Mouse (Mus musculus) adrenal gland, adult 2 months (tissue): Measurements from ENCODE around the gene Pold4. TPM values are rescaled to one million over a fixed set of nuclear protein-coding genes. Genes with fewer than 3 reads are reported as not detected.
"Not testable (repeated sequence)": the region's sequence is repeated elsewhere in the genome, so short reads cannot be mapped to it uniquely, and the experiment has no call there.

Experiments
- DNase-seq: peaks from one replicate; pipeline ENCODE4 v3.0.0; 2021
- polyA plus RNA-seq: library from polyadenylated mRNA; depleted of rRNA; stranded (reverse); fragments of >200 nt; gene quantifications from 2 replicates; pipeline ENCODE4 v1.2.3, GENCODE M21; 2012
- total RNA-seq, 2 experiments: library from RNA; stranded (reverse); gene quantifications; 2 replicates each; pipeline ENCODE4 v1.2.3; 2021

Gene Pold4
- total and polyA plus RNA-seq, 3 experiments, result 41.9 to 112 (median 52.3) TPM

GRCm38 (mm10) chr19:4227894-4228678, 3.6 kb upstream of the Pold4 start:
- DNase-seq, result peak; percentile 79

- DNase-seq, result no peak
Measured at GRCm38 (mm10) chr19:4228891-4229290, 2.8 kb upstream of the Pold4 start.

GRCm38 (mm10) chr19:4229451-4230076, 2.1 kb upstream of the Pold4 start:
- peak; percentile 29 for DNase-seq

GRCm38 (mm10) chr19:4230415-4230814, 1.3 kb upstream of the Pold4 start:
- DNase-seq, result peak; percentile 86

GRCm38 (mm10) chr19:4232186-4232572, 480 bp downstream of the Pold4 start:
- no peak for DNase-seq

GRCm38 (mm10) chr19:4232651-4233050, 952 bp downstream of the Pold4 start:
- DNase-seq, result no peak

- DNase-seq, result no peak
Measured at GRCm38 (mm10) chr19:4234548-4234947, 2.8 kb downstream of the Pold4 start.

- DNase-seq, result no peak
Measured at GRCm38 (mm10) chr19:4240247-4240668, 8.6 kb downstream of the Pold4 start.

GRCm38 (mm10) chr19:4242416-4242815, 10.7 kb downstream of the Pold4 start:
- no peak for DNase-seq

- no peak for DNase-seq
Measured at GRCm38 (mm10) chr19:4244775-4245174, 13.1 kb downstream of the Pold4 start.

GRCm38 (mm10) chr19:4247010-4247409, 15.3 kb downstream of the Pold4 start:
- no peak for DNase-seq

GRCm38 (mm10) chr19:4248683-4249082, 17.0 kb downstream of the Pold4 start:
- not testable (repeated sequence) for DNase-seq

- no peak for DNase-seq
Measured at GRCm38 (mm10) chr19:4254230-4254629, 22.5 kb downstream of the Pold4 start.

GRCm38 (mm10) chr19:4255583-4256162, 24.0 kb downstream of the Pold4 start:
- DNase-seq, result no peak

GRCm38 (mm10) chr19:4257216-4257896, 25.7 kb downstream of the Pold4 start:
- peak; percentile 94 for DNase-seq

- no peak for DNase-seq
Measured at GRCm38 (mm10) chr19:4257897-4258252, 26.2 kb downstream of the Pold4 start.

GRCm38 (mm10) chr19:4261038-4261698, 29.5 kb downstream of the Pold4 start:
- DNase-seq, result no peak

- no peak for DNase-seq
Measured at GRCm38 (mm10) chr19:4262756-4263155, 31.1 kb downstream of the Pold4 start.

GRCm38 (mm10) chr19:4263702-4264101, 32.0 kb downstream of the Pold4 start:
- DNase-seq, result no peak

- peak; percentile 46 for DNase-seq
Measured at GRCm38 (mm10) chr19:4264171-4264780, 32.6 kb downstream of the Pold4 start.

- DNase-seq, result no peak
Measured at GRCm38 (mm10) chr19:4265956-4266355, 34.3 kb downstream of the Pold4 start.
